ENCODE assay signal across 9 mouse cellular contexts in the genomic region with DNA sequence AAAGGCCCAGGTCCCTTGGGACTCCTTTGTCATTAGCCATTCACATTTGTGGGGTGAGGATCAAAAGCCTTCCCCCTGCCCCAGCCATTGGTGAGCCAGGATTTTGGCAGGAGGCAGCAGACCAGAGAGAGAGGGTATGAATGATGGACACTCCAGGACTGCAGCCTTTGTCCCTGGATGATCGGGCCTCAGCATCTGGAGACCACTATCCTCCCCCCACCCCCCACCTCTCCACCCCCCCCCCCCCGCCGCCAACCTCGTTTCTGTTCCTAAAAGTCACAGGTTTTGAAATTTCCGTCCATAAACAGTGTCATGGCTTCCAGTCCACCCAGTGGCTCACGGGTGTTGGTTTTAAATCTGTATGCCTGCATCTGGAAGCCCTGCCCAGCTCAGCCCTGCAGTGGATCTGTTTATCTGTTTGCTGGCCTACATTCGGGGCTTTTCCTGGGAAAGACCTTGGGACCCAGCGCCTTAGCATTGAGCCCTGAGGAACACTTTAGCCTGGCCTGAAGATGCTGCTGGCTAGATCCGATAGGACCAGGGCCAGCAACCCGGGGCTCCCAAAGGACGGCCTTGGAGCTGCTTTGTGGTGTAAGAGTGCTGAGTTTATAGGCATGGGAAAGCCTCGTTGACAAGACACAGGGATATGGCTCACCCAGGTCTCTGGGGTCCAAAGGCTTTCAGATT. TPM values are rescaled to one million over a fixed set of nuclear protein-coding genes. Genes with fewer than 3 reads are reported as not detected.
DNase-seq lines count a peak whose midpoint lies in the region; ATAC-seq and TF ChIP-seq lines count a peak whose summit lies in the region.
"Had no signal": no experiment of that assay in that cellular context is flagged by ENCODE, and none has a peak within 500 bp of the region (broad histone marks: within the 10 kb centered on the region; RNA-seq: fewer than 3 reads in every experiment).

No protein-coding gene starts in this region.

- no peaks in the 10 kb centered on the region for H3K9me3 ChIP-seq in limb, embryonic 14.5 days (ENCODE audit: control insufficient read depth, low read length)

- H3K4me1 ChIP-seq in limb, embryonic 14.5 days (ENCODE audit: control insufficient read depth, insufficient read depth, low read length), result peaks cover 5% of the 10 kb centered on the region; the same call in 1 of the 2 replicates

- no peaks in the 10 kb centered on the region for H3K27me3 ChIP-seq in limb, embryonic 14.5 days (ENCODE audit: control insufficient read depth, insufficient read depth, low read length)

- TF ChIP-seq POLR2A in limb, embryonic 14.5 days (IDR thresholded peaks at IDR 0.05; ENCODE audit: borderline replicate concordance, extremely low read depth, insufficient read depth, insufficient read length), result no peak

- H3K27ac ChIP-seq in limb, embryonic 14.5 days (replicated peaks; ENCODE audit: low read depth, low read length), result no peak overlapping the region

- H3K4me3 ChIP-seq in limb, embryonic 14.5 days (replicated peaks; ENCODE audit: low read length), result no peak overlapping the region
- H3K4me3 ChIP-seq: myocyte had no signal

- H3K36me3 ChIP-seq in limb, embryonic 14.5 days (ENCODE audit: control insufficient read depth, insufficient read depth, low read length), result no peaks in the 10 kb centered on the region

- WGBS in limb, embryonic 14.5 days, result 46% methylated on average over 12 of the region's 12 CpGs

- no peak for ATAC-seq in limb, embryonic 14.5 days (ENCODE audit: low FRiP score, low read depth)

- H3K4me2 ChIP-seq in limb, embryonic 14.5 days (replicated peaks; ENCODE audit: low read depth, low read length, severe bottlenecking), result no peak overlapping the region

- DNase-seq in adrenal gland, adult (ENCODE audit: inconsistent age in 2 of 2, low spot score in 1 of 2), result peak; percentile 68 to 78
- DNase-seq in adrenal gland, postnatal 4 days (ENCODE audit: low spot score in 2 of 2), result no peak
- peak; percentile 79 for DNase-seq in ovary, postnatal 36 days (ENCODE audit: low spot score)
- no peak for DNase-seq in ovary, postnatal 10 days (ENCODE audit: low spot score)
- DNase-seq in limb, embryonic 14.5 days (ENCODE audit: low spot score), result no peak
- peak; percentile 83 for DNase-seq in testis, postnatal 14 days (ENCODE audit: low spot score)
- DNase-seq in urinary bladder, postnatal 10 days (ENCODE audit: low spot score), result no peak
- no peak for DNase-seq in liver

- H3K9ac ChIP-seq in limb, embryonic 14.5 days (ENCODE audit: low read depth, low read length, severe bottlenecking), result 0 out of 2 replicates have a peak overlapping the region, but pooled peaks have one; percentile 31

RNA-seq across cellular contexts. Expression of a gene that starts 14.6 kb away (rescaled TPM):
- total RNA-seq in adrenal gland, postnatal 4 days (2021), result 10 to 100 TPM; 18.2 to 19.3 TPM
- polyA plus RNA-seq in limb, embryonic 14.5 days (2012; rRNA removed), result 16.6 and 19.3 TPM in 2 replicates
- polyA plus RNA-seq in limb, embryonic 14.5 days (2014; fragmentation: Nextera tagmentation; extraction: Ambion mirVana), result 13.1 and 15.8 TPM in 2 replicates

Comparison
In these comparisons a context has a peak if more than half of its experiments do, and no peak if none do; other contexts are left out.
1. DNase-seq: peak in adrenal gland, adult (2 of 2), ovary, postnatal 36 days (single experiment) and testis, postnatal 14 days (single experiment); none in adrenal gland, postnatal 4 days (0 of 2), ovary, postnatal 10 days (single experiment), limb, embryonic 14.5 days (single experiment), urinary bladder, postnatal 10 days (single experiment) and liver (single experiment).